Mouse (Mus musculus) G1E (cell line): ENCODE data around the gene Sp2. TPM values are rescaled to one million over a fixed set of nuclear protein-coding genes. Genes with fewer than 3 reads are reported as not detected.
A peak's percentile ranks its signal among the peaks of the same experiment; 100 is the strongest.

Experiments
- ATAC-seq: 2 replicates; pipeline ENCODE4 v1.8.0; 2016; ENCODE audit warnings: mild to moderate bottlenecking; ENCODE audit not compliant: insufficient number of reproducible peaks, poor library complexity, low FRiP score, severe bottlenecking; ENCODE audit errors: extremely low read depth
- DNase-seq: peaks from one replicate; pipeline ENCODE4 v3.0.0; 2012; ENCODE audit warnings: low spot score
- H3K27me3 ChIP-seq: 2 replicates; pipeline ENCODE4 v1.6.1; 2012; ENCODE audit warnings: mild to moderate bottlenecking, low read length, inconsistent platforms; ENCODE audit not compliant: insufficient read depth
- H3K36me3 ChIP-seq: replicated peaks from 2 replicates; pipeline ENCODE3; 2012; ENCODE audit warnings: mild to moderate bottlenecking, inconsistent platforms
- H3K4me1 ChIP-seq: 2 replicates; pipeline ENCODE4 v1.6.1; 2012; ENCODE audit warnings: low read depth, low read length, inconsistent platforms, mixed read lengths; ENCODE audit not compliant: insufficient read depth
- H3K4me3 ChIP-seq: 2 replicates; pipeline ENCODE4 v1.5.1; 2012; ENCODE audit warnings: low read depth, mild to moderate bottlenecking, inconsistent platforms, low read length, moderate library complexity, mixed read lengths
- H3K9me3 ChIP-seq: replicated peaks from 2 replicates; pipeline ENCODE4 v1.6.1; 2012; ENCODE audit warnings: inconsistent platforms
- CTCF ChIP-seq: IDR thresholded peaks from 2 replicates; pipeline ENCODE4 v1.5.1; 2012; ENCODE audit warnings: low read depth, low read length, inconsistent platforms, mixed read lengths
- GATA1 ChIP-seq: IDR thresholded peaks from 2 replicates; pipeline ENCODE4 v1.6.1; 2012; ENCODE audit warnings: borderline replicate concordance, low read length, inconsistent platforms, mixed read lengths
- GATA2 ChIP-seq: IDR thresholded peaks from 2 replicates; pipeline ENCODE4 v1.6.1; 2012; ENCODE audit warnings: low read depth, low read length, inconsistent platforms, borderline replicate concordance
- POLR2AphosphoS5 ChIP-seq: IDR thresholded peaks from 2 replicates; pipeline ENCODE4 v1.6.1; 2012; ENCODE audit warnings: low read depth, low read length, inconsistent platforms; ENCODE audit not compliant: insufficient replicate concordance
- TAL1 ChIP-seq: conservative IDR thresholded peaks from 2 replicates; pipeline ENCODE4 v1.6.1; 2012; ENCODE audit warnings: low read depth, low read length, inconsistent platforms, mixed read lengths
- polyA plus RNA-seq: library from polyadenylated mRNA; stranded (reverse); fragments of >175 nt; gene quantifications from 2 replicates; pipeline ENCODE4 v1.2.3, GENCODE M21; 2012
- total RNA-seq, 2 experiments: library from RNA; stranded (forward) in 1 of 2; stranded (reverse) in 1 of 2; fragments of 200-1000 nt in 1 of 2; fragments of >200 nt in 1 of 2; fragmentation: Nextera tagmentation in 1 of 2; gene quantifications; 2 replicates each; pipeline ENCODE4 v1.2.3; 2014 to 2017

Sp2 gene
- total and polyA plus RNA-seq, 3 experiments: 1.6 to 46.6 (median 27.9) TPM

GRCm38 (mm10) chr11:96984903-96985302, 2.1 kb upstream of the Sp2 start:
- DNase-seq: no peak
- H3K4me1 ChIP-seq: peaks cover 24% of the 10 kb centered on the region
- ATAC-seq: no peak
- TF ChIP-seq GATA1 (no peak), CTCF (no peak), TAL1 (no peak), POLR2AphosphoS5 (no peak), GATA2 (no peak)
- H3K9me3 ChIP-seq: no peaks in the 10 kb centered on the region
- H3K4me3 ChIP-seq: no peak overlapping the region
- peaks cover 57% of the 10 kb centered on the region for H3K27me3 ChIP-seq
- H3K36me3 ChIP-seq: no peaks in the 10 kb centered on the region

- H3K4me3 ChIP-seq: no peak overlapping the region
- DNase-seq: peak; percentile 67
- H3K36me3 ChIP-seq: no peaks in the 10 kb centered on the region
- peaks cover 35% of the 10 kb centered on the region for H3K4me1 ChIP-seq
- ATAC-seq: no peak
- peaks cover 38% of the 10 kb centered on the region for H3K27me3 ChIP-seq
- TF ChIP-seq POLR2AphosphoS5: no peak
- TF ChIP-seq CTCF: peak; percentile 86
- H3K9me3 ChIP-seq: no peaks in the 10 kb centered on the region
Measured at GRCm38 (mm10) chr11:96982355-96982754, 404 bp downstream of the Sp2 start.

DNA sequence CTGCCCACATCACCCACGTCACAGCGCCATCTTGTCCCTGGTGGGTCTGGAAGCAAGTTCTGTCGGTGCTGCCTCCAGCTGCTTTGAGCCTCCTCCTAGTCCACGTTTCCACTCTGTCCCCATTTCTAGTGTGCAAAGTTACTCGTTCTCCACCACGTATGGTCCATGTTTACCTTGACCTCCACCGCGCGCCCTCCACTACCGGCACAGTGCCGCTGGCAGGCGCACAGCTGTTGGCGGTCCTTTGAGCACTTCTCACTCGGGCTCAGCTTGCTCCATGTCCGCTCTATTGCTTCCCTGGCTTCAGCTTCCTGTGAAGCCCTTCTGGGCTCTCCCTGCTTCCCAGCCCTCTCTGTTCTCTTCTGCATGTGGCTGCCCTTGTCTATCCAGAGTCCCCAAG, 1.3 kb downstream of the Sp2 start:
- Histone ChIP-seq H3K4me1 (peaks cover 31% of the 10 kb centered on the region), H3K27me3 (peaks cover 30% of the 10 kb centered on the region), H3K9me3 (no peaks in the 10 kb centered on the region), H3K4me3 (no peak overlapping the region), H3K36me3 (no peaks in the 10 kb centered on the region)
- DNase-seq (no peak), ATAC-seq (no peak)
- TF ChIP-seq GATA1 (no peak), GATA2 (no peak), POLR2AphosphoS5 (no peak), CTCF (no peak), TAL1 (no peak)

GRCm38 (mm10) chr11:96980021-96980420, 2.7 kb downstream of the Sp2 start:
- no peak for TF ChIP-seq GATA2
- TF ChIP-seq CTCF: no peak
- no peak for TF ChIP-seq TAL1
- no peak for TF ChIP-seq POLR2AphosphoS5
- Histone ChIP-seq H3K4me1 (peaks cover 45% of the 10 kb centered on the region), H3K9me3 (no peaks in the 10 kb centered on the region), H3K36me3 (peaks cover 11% of the 10 kb centered on the region), H3K4me3 (no peak overlapping the region), H3K27me3 (peaks cover 21% of the 10 kb centered on the region)
- DNase-seq (no peak), ATAC-seq (no peak)

- Histone ChIP-seq H3K27me3 (peaks cover 15% of the 10 kb centered on the region), H3K4me3 (no peak overlapping the region), H3K36me3 (peaks cover 11% of the 10 kb centered on the region), H3K9me3 (no peaks in the 10 kb centered on the region), H3K4me1 (peaks cover 51% of the 10 kb centered on the region)
- DNase-seq (no peak), ATAC-seq (no peak)
- TF ChIP-seq POLR2AphosphoS5 (no peak), GATA1 (no peak), GATA2 (no peak), TAL1 (no peak), CTCF (no peak)
Measured at GRCm38 (mm10) chr11:96979329-96979728, 3.4 kb downstream of the Sp2 start.

- ATAC-seq (no peak), DNase-seq (no peak)
- Histone ChIP-seq H3K4me3 (peak overlapping the region; percentile 90), H3K36me3 (peaks cover 18% of the 10 kb centered on the region), H3K27me3 (peaks cover 9% of the 10 kb centered on the region), H3K4me1 (peaks cover 58% of the 10 kb centered on the region), H3K9me3 (no peaks in the 10 kb centered on the region)
- TF ChIP-seq GATA2 (no peak), POLR2AphosphoS5 (no peak), GATA1 (no peak), TAL1 (no peak), CTCF (no peak)
Measured at GRCm38 (mm10) chr11:96978401-96979246, 4.1 kb downstream of the Sp2 start.
